ENCODE assay signal across 22 mouse cellular contexts in genomic region chr14:36971211-36971610, GRCm38 (mm10). TPM values are rescaled to one million over a fixed set of nuclear protein-coding genes. Genes with fewer than 3 reads are reported as not detected.
DNase-seq lines count a peak whose midpoint lies in the region; ATAC-seq and TF ChIP-seq lines count a peak whose summit lies in the region.
"Had no signal": no experiment of that assay in that cellular context is flagged by ENCODE, and none has a peak within 500 bp of the region (broad histone marks: within the 10 kb centered on the region; RNA-seq: fewer than 3 reads in every experiment).

No protein-coding gene starts in this region.

- no peak for TF ChIP-seq CTCF in intestine, postnatal 0 days (IDR thresholded peaks at IDR 0.05; ENCODE audit: low read depth)

- WGBS in intestine, postnatal 0 days, result 51% methylated on average over 4 of the region's 4 CpGs
- WGBS in intestine, embryonic 15.5 days, result 77% methylated on average over 4 of the region's 4 CpGs

- no peaks in the 10 kb centered on the region for H3K27me3 ChIP-seq in intestine, postnatal 0 days (replicated peaks; ENCODE audit: control insufficient read depth, insufficient read depth, low read length)
- no peaks in the 10 kb centered on the region for H3K27me3 ChIP-seq in intestine, embryonic 15.5 days (replicated peaks)
- H3K27me3 ChIP-seq: forebrain, embryonic 13.5 days; heart, embryonic 12.5 days had no signal

- no peaks in the 10 kb centered on the region for H3K9me3 ChIP-seq in intestine, postnatal 0 days (ENCODE audit: control insufficient read depth)
- H3K9me3 ChIP-seq in intestine, embryonic 15.5 days, result no peaks in the 10 kb centered on the region
- H3K9me3 ChIP-seq: embryonic facial prominence, embryonic 10.5 days; forebrain, embryonic 13.5 days; G1E; heart, embryonic 12.5 days; hindbrain, embryonic 10.5 days had no signal

- no peak overlapping the region for H3K4me3 ChIP-seq in intestine, postnatal 0 days (ENCODE audit: low read depth, low read length)
- H3K4me3 ChIP-seq in intestine, embryonic 15.5 days (replicated peaks), result no peak overlapping the region
- H3K4me3 ChIP-seq: embryonic facial prominence, embryonic 10.5 days; forebrain, embryonic 13.5 days; gastrocnemius, adult 2 months; heart, embryonic 12.5 days; hindbrain, embryonic 10.5 days had no signal

- no peaks in the 10 kb centered on the region for H3K36me3 ChIP-seq in intestine, postnatal 0 days (ENCODE audit: control insufficient read depth, insufficient read depth)
- no peaks in the 10 kb centered on the region for H3K36me3 ChIP-seq in intestine, embryonic 15.5 days
- H3K36me3 ChIP-seq: embryonic facial prominence, embryonic 10.5 days; G1E; heart, embryonic 12.5 days; hindbrain, embryonic 10.5 days had no signal

- H3K9ac ChIP-seq in intestine, postnatal 0 days (ENCODE audit: low read depth, low read length), result no peak overlapping the region
- H3K9ac ChIP-seq in intestine, embryonic 15.5 days, result no peak overlapping the region
- H3K9ac ChIP-seq: forebrain, embryonic 13.5 days; forebrain, postnatal 0 days; heart, embryonic 12.5 days had no signal

- ATAC-seq in intestine, postnatal 0 days, result peak; percentile 62
- ATAC-seq in intestine, embryonic 15.5 days, result no peak
- ATAC-seq: CD4-positive, CD25-positive, alpha-beta regulatory T cell, adult 4 months; forebrain, embryonic 13.5 days; forebrain, postnatal 0 days had no signal

- H3K4me2 ChIP-seq in intestine, postnatal 0 days (replicated peaks; ENCODE audit: low read depth), result no peak overlapping the region
- H3K4me2 ChIP-seq in intestine, embryonic 15.5 days (replicated peaks), result no peak overlapping the region
- H3K4me2 ChIP-seq: forebrain, embryonic 13.5 days; heart, embryonic 12.5 days had no signal

- DNase-seq in kidney, adult 8-10 months, result peak; percentile 60 to 72
- no peak for DNase-seq in kidney, postnatal 4 days
- peak; percentile 29 for DNase-seq in Muller cell, postnatal 12 days (ENCODE audit: inconsistent ontology term)
- peak; percentile 43 to 75 for DNase-seq in kidney, postnatal 25 days
- DNase-seq in lung, postnatal 10 days, result no peak
- DNase-seq in retina, embryonic 14.5 days (ENCODE audit: low spot score), result no peak
- DNase-seq: adrenal gland, postnatal 25 days; B cell, adult 2 months; cerebellum, adult 18-20 months; cerebellum, adult 9-11 months; cerebellum, postnatal 36 days; forebrain, postnatal 0 days; gastrocnemius, adult 2 months; gastrocnemius, postnatal 25 days had no signal

- no peaks in the 10 kb centered on the region for H3K4me1 ChIP-seq in intestine, postnatal 0 days (replicated peaks; ENCODE audit: control insufficient read depth, insufficient read depth, low read length)
- 0 out of 2 replicates have a peak, but pooled peaks cover 8% of the 10 kb centered on the region for H3K4me1 ChIP-seq in intestine, embryonic 15.5 days (replicated peaks)

- H3K27ac ChIP-seq in intestine, postnatal 0 days (ENCODE audit: low read depth, low read length), result peak overlapping the region; percentile 76
- H3K27ac ChIP-seq in intestine, embryonic 15.5 days, result no peak overlapping the region
- H3K27ac ChIP-seq: embryonic facial prominence, embryonic 10.5 days; forebrain, embryonic 13.5 days; gastrocnemius, adult 2 months; hindbrain, embryonic 10.5 days had no signal

RNA-seq across cellular contexts. Expression of gene Ccser2, which starts 2.6 kb away (rescaled TPM):
- 81.8 and 81.9 TPM in 2 replicates for polyA plus RNA-seq in intestine, postnatal 0 days (2015; fragmentation: Nextera tagmentation; extraction: Ambion mirVana)
- polyA plus RNA-seq in intestine, embryonic 15.5 days (2015; fragmentation: Nextera tagmentation; extraction: Ambion mirVana), result 29.4 and 35.1 TPM in 2 replicates

Comparison
In these comparisons a context has a peak if more than half of its experiments do, and no peak if none do; other contexts are left out.
1. DNase-seq: peak in kidney, adult 8-10 months (2 of 2), Muller cell, postnatal 12 days (single experiment) and kidney, postnatal 25 days (2 of 2); none in kidney, postnatal 4 days (0 of 2), lung, postnatal 10 days (single experiment) and retina, embryonic 14.5 days (single experiment).